Mouse (Mus musculus) E14TG2a.4 (cell line): ENCODE results near the gene Nubp2.

Experiments used
- CTCF ChIP-seq: conservative IDR thresholded peaks from 2 replicates; pipeline ENCODE4 v1.5.1; 2014; ENCODE audit warnings: low read length
- NANOG ChIP-seq: IDR thresholded peaks from 2 replicates; pipeline ENCODE4 v1.6.1; 2014; ENCODE audit warnings: borderline replicate concordance, low read length, mixed read lengths

GRCm38 (mm10) chr17:24851381-24852125 lies 34.6 kb downstream of the Nubp2 start:
- no peak for TF ChIP-seq CTCF
- no peak for TF ChIP-seq NANOG
